Mouse (Mus musculus) layer of hippocampus, adult 9-11 months (tissue): ENCODE data around the gene Nudt19.
"Not testable (repeated sequence)": the region's sequence is repeated elsewhere in the genome, so short reads cannot be mapped to it uniquely, and the experiment has no call there.

ENCODE experiments used
- DNase-seq: peaks from one replicate; pipeline ENCODE4 v3.0.0; 2022

Nudt19 gene

DNA sequence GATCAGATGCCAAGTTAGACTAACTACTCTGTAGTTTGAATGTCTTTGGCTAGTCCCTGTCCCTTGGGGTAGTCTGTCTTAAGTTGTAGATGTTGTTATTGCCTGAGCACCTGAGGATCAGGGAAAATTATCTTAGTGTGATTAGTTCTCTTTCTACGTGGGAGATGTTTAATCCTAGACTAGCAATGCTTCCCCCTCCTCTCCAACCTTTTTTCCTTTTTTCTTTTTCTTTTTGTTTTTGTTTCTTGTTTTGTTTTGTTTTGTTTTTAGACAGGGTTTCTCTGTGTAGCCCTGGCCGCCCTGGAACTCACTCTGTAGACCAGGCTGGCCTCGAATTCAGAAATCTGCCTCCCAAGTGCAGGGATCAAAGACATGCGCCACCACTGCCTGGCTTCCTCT lies at the start of gene Nudt19:
TSS of gene Nudt19 (minus strand) at position 100 of the 399 bp plus-strand sequence.
- no peak for DNase-seq

GRCm38 (mm10) chr7:35602766-35603165 lies 46.7 kb upstream of the Nudt19 start:
- no peak for DNase-seq

DNA sequence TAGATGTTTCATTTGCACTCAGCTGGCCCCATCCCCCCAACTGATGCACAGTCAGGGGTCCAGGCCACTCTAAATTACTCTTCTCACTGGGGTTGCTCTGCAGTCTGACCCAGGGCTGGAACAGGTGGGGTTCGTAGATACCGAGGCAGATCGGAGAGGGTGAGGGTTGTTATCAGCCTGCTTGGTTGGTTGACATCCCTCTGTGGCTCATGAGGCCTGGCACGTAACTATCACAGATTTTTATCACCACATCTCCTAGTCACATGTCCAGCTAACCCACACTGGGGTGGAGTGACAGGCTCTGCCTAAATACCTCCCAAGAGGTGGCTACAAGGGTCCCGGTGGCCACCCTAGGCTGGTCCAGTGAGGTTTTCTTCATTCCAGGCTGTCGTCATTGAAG lies 45.0 kb upstream of the Nudt19 start:
- DNase-seq, result no peak

GRCm38 (mm10) chr7:35600031-35600430 lies 43.9 kb upstream of the Nudt19 start:
- no peak for DNase-seq

DNA sequence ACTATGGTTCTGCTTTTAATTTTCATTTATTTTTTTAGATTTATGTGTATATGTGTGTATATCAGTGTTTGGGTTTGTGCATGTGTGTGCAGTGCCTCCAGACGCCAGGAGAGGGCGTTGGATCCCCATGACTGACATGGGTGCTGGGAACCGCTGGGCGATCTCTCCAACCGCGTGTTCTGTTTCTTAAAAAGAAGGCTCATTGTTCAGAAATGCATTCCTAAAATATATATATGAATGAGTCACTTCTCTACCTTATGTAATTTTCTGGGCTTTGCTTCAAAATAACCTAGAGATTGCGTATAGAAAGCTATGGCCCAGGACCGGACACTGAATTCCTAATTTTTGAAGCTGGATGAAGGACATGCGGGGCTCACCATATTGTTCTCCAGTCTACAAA lies 43.4 kb upstream of the Nudt19 start:
- no peak for DNase-seq

DNA sequence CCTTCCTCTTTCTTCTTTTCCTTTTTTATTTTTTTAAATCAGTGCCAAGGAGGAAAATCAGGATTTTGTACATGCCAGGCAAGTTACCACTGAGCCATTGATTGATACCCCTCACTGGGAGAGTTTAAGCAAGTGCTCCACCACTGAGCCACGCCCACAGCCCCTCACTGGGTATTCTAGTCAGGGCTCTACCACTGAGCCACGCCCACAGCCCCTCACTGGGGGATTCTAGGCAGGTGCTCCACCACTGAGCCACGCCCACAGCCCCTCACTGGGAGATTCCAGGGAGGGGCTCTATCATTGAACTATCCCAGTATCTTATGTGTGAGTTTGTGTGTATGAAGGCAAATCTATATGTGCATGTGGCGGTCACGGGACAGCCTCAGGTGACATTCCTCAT lies 38.2 kb upstream of the Nudt19 start:
- no peak for DNase-seq

DNA sequence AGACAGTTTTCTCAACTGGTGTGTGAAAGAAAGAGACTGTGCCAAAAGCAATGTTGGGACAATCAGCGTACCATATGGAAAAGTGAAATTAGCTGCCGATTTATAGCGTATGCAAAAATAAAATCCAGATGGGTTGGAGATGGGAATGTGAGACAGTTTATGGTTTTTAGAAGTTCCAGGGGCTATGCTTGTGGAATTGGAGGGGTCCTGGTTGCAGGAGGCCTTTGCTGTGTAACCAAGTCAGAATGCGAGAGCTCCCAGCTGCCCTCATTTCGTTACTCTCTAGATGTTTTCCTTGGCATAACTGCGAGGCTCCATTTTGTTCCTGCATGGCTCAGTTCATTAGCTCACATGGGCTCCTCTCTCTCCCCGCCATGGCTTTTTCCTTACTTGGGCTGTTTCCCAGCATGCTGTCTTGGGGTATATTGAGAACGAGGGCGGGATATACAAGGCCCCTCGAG lies 34.7 kb upstream of the Nudt19 start:
- no peak for DNase-seq

DNA sequence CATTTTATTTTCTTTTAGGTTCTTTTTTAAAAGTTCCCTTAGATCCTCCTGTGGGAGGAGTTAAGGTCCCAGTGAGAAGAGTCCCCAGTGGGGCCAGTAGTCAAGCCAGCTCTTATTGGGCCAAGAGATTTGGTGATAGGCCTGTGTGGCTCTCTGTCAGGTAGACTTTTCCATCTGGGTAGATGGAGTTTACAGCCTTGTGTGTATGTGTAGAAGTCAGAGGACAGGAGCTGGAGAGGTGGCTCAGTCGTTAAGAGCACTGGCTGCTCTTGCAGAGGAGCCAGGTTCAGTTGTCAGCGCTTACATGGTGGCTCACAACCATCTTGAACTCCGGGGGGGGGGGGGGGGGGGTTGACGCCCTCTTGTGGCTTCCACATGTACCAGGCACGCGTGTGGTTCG lies 33.4 kb upstream of the Nudt19 start:
- no peak for DNase-seq

- no peak for DNase-seq
Observed at GRCm38 (mm10) chr7:35588680-35589428, 32.8 kb upstream of the Nudt19 start.

- DNase-seq, result no peak
Observed at GRCm38 (mm10) chr7:35587728-35588127, 31.6 kb upstream of the Nudt19 start.

- DNase-seq, result no peak
Observed at GRCm38 (mm10) chr7:35586906-35587445, 30.9 kb upstream of the Nudt19 start.

- peak; percentile 97 for DNase-seq
Observed at GRCm38 (mm10) chr7:35586055-35586905, 30.2 kb upstream of the Nudt19 start, which contains the start of gene Ankrd27. Ankrd27 (plus strand) TSS chr7:35586244.

GRCm38 (mm10) chr7:35585191-35586054 lies 29.3 kb upstream of the Nudt19 start, which contains the start of gene Rgs9bp:
Rgs9bp (minus strand) TSS chr7:35585582.
- no peak for DNase-seq

DNA sequence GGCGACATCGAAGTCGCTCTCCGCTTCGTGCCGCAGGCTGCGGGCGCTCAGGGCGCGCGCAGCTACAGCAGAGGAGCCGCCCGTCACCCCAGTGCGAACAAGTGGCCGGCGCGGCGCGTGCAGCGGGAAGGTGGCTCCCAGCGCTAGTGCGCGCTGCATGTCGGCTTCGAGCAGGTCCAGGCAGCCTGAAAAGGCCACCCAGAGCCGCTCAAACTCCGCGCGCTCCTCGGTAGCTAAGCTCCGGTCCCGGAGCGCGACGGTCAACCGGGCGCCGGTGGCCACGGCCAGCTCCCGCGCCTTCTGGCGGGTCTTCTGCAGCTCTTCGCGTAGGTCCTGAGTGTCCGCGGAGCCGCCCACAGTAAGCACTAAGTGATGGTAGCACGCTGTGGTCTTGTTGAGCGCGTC lies 28.7 kb upstream of the Nudt19 start:
- no peak for DNase-seq

DNA sequence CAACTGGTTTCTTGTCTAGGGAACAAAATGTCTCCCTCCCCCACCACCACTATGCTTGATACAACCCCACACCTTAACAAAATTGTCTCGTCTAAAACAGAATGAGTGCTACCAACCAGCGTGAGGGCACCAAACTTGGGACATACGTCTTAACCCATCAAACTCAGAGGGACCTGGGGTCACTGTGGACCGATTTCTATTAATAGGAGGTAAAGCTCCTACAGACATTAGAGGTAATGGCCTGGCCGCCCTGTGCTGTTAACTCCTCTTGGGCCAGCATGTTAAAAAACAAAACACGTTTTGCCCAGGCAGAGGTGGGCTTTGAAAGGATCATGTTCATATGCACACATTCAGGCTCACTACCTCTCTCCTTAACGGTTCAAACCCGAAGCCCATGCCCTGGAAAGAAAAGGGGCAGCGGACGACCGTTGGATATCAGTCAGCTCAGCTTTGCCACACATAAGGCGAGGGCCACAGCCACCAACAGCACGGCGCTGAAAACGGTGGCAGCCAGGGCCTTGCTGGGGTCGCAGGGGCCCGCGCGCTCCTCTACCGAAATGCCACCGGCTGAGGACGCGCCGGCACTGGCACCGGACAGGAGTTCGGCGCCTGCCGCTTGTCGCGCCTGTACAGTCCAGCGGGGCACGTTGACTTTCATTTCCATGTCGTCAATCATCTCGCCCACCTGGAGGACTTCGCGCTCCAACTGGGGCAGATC lies 28.1 kb upstream of the Nudt19 start:
- no peak for DNase-seq

- DNase-seq, result no peak
Observed at GRCm38 (mm10) chr7:35583476-35584025, 27.4 kb upstream of the Nudt19 start.

DNA sequence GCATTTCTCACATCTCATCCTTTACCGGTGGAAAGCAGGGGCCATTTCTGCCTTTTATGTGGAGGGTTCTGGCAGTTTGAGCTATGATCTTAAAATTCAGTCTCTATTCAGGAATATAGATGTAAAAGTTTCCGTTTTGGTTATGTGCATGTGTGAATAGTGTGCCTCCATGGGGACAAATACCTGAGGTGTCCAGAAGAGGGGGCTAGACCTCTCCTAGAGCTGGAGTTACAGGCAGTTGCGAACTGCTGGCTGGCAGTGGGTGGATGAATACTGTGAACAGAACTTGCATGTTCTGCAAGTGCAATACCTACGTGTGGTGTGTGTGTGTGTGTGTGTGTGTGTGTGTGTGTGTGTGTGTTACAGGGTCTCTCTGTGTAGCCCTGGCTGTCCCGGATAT lies 26.6 kb upstream of the Nudt19 start:
- DNase-seq, result no peak

DNA sequence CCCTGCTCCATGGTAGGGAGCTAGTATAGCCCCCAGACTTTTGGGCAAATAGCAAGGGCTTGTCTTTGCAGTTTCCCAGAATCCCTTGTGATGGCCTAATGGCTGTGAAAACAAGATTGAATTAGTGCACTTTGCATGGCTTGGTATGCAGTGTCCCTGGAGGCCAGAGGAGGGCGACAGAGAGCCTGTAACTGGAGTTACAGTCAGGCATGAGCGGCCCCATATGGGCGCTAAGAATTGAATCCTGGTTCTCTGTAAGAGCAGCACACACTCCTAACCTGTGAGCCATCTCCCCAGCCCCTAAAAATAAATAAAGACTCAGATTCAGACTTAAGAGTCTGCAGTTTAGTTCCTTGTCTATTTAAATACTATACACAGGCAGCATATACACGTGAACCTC lies 23.7 kb upstream of the Nudt19 start:
- no peak for DNase-seq

GRCm38 (mm10) chr7:35570883-35571282 lies 14.8 kb upstream of the Nudt19 start:
- not testable (repeated sequence) for DNase-seq

DNA sequence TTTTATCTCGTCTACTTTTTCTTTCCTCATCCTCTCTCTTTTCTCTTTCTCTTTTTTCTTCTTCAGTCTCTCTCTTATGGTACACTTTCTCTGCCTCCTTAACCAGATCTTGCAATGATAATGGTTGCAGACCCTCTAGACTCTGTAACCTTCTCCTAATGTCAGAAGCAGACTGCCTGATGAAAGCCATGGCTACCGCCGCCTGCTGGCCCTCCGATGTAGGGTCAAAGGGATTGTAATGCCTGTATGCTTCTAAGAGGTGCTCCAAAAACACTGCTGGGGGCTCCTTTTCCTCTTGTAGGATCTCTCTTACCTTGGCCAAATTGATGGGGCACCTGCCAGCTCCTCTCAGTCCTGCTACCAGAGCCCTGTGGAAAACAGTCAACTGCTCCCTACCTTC lies 13.6 kb upstream of the Nudt19 start:
- DNase-seq, result not testable (repeated sequence)

- DNase-seq, result not testable (repeated sequence)
Observed at GRCm38 (mm10) chr7:35565965-35566364, 9.9 kb upstream of the Nudt19 start.

DNA sequence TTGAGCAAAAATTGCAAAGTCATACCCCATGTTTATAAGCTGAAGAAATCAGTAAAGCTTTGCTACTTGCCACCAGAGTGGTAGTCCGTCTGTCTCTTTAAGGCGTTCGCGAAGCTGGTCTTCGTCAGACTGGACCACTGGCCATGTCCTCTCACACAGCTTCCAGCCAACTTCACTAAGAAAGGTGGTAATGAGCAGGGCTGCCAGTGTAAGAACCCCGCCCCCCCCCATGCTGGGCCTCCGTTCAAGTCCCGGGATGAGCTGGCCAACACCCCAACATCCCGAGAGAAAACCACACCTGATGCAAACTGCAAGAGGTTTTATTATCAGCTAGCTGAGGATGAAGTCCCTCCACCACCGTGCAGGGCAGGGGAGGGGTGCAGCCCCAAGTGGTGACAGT lies 8.8 kb upstream of the Nudt19 start:
- not testable (repeated sequence) for DNase-seq
